Mouse (Mus musculus): ENCODE results near the gene Selp. TPM values are rescaled to one million over a fixed set of nuclear protein-coding genes. Genes with fewer than 3 reads are reported as not detected.

Gene Selp
- total RNA-seq (2021): 1 to 10 TPM in 1 of 2 experiments, under 1 TPM in 1; 0.31 to 1.1 TPM
- long read RNA-seq, experiment 1: 0 reads
- long read RNA-seq, experiment 2, partial matches to known transcripts: 0 of 2 reads
- long read RNA-seq, experiment 2, other reads (novel, unspliced or antisense): 0 of 2 reads

DNA sequence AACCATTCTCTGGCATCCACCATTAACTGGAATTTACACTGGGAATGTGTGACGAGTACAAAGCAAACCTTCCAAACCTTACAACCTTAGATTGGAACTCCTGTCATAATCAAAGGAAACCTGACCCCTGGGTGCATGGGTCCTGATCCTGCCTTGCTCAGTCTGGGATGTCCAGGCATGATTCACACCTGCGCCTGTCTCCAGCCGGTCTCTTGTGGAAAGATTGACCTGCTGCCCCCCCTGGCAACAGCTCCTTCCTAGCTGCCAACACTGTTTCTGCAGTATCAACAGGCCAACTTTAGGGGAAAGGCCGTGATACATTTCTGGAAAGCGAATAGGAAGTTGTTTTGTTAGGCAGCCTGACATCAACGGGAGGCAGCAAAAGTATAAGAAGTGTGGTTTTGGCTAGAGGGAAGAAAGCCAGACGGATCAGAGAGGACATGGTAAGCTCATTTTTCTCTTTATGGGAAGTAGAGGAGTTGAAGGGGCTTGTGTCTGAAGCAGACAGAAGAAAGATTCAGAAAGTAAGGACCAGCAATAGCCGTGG lies at the start of gene Selp:
Selp (plus strand) TSS at position 318 of the 547 bp plus-strand sequence.
- intact Hi-C loops (cut with DNase I; ENCODE audit: low total_unique reads): no loop called here
- DNase-seq: no peak

- no peak for DNase-seq
- intact Hi-C loops (cut with DNase I; ENCODE audit: low total_unique reads): no loop called here
Observed at GRCm38 (mm10) chr1:164069261-164069660, 45.8 kb upstream of the Selp start.

DNA sequence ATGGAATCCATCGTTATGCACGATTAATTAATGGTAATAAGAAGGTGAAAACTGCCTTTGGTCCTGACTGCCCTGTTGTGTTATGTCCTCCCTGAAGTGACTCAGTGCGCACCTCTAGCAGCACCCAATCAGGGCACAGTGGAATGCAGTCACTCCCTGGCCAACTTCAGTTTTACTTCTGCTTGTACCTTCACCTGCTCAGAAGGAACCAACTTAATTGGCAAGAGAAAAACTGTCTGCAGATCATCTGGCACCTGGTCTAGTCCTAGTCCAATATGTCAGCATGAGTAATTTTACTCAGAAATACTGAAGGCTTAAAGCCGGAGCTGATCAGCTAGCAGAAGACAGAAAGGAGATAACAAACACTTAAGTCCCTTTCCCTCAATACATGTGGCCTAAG lies 44.6 kb upstream of the Selp start:
- no peak for DNase-seq
- intact Hi-C loops (cut with DNase I; ENCODE audit: low total_unique reads): no loop called here

DNA sequence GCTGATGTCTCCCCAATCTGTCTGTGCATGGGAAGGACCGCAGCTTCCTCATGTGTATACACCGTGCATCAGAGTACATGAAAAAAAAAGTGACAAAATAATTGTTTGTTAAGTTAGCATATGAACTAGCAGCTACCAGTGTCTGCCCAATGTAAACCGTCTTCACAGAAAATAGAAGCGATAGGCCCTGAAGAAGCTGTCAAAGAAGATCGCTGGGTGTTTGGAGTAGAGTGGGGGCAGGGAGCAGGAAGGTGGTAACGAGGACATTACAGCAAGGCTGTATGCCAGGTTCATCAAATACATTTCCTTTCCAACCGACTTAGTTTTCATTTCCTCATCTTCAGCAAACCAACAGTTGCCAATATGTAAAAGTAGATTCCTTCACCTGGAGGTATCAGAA lies 44.0 kb upstream of the Selp start:
- intact Hi-C loops (cut with DNase I; ENCODE audit: low total_unique reads): no loop called here

DNA sequence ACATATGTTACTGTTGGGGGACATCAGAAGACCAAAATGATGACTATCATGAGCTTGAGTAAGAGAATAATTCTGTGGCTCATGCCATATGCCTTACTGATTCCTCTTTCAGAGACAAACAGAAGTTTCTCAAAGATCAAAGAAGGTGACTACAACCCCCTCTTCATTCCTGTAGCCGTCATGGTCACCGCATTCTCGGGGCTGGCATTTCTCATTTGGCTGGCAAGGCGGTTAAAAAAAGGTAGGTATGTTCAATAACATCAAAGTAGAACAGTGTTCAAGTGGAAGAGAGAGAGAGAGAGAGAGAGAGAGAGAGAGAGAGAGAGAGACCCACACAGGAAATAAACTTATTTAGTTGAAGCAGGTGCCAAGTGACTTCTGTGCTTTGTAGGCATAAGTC lies 43.1 kb upstream of the Selp start:
- no peak for DNase-seq
- intact Hi-C loops (cut with DNase I; ENCODE audit: low total_unique reads): no loop called here

More for the DNA sequence above, 44.0 kb upstream of the Selp start:
- DNase-seq: no peak

- intact Hi-C loops (cut with DNase I; ENCODE audit: low total_unique reads): no loop called here
- no peak for DNase-seq
Observed at GRCm38 (mm10) chr1:164073091-164073490, 42.0 kb upstream of the Selp start.

DNA sequence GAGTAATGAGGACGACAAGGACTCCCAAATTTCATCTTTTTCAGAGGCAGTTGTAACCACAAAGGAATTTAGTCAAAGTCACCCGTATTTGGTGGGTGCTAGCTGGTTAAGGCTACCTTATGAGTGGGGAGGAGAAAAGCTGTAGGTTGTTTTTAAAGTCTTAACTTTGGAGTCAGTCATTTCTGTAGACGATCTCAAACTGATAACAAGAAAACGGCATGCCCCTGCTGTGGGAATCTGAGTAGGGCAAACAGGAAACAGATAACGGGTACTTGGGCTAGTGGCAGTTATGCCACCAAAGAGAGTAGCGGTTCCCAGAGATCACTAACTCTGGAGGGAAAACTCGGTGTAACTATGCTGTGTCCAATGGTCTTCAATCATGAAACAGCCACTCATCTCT lies 41.3 kb upstream of the Selp start:
- DNase-seq: no peak
- intact Hi-C loops (cut with DNase I; ENCODE audit: low total_unique reads): no loop called here

- DNase-seq: no peak
- intact Hi-C loops (cut with DNase I; ENCODE audit: low total_unique reads): no loop called here
Observed at GRCm38 (mm10) chr1:164074606-164075140, 40.4 kb upstream of the Selp start.

DNA sequence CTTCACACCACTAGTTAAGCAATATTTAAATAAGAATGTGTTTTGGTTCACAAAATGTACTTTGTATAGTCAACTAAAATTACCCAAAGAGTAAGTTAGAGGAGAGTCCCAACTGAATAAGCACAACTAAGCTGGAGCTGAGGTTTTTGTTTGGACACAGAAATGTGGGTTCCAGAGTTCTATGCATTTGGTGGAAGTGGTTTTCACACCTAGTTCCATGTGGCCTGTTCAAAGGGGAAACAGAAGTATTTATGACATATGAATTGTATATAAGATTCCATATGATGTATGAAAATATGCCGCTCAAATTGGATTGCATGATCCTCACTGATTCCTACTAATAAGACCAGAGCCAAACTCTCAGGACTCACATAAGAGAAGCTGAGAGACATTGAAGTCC lies 39.6 kb upstream of the Selp start:
- intact Hi-C loops (cut with DNase I; ENCODE audit: low total_unique reads): no loop called here
- DNase-seq: no peak

DNA sequence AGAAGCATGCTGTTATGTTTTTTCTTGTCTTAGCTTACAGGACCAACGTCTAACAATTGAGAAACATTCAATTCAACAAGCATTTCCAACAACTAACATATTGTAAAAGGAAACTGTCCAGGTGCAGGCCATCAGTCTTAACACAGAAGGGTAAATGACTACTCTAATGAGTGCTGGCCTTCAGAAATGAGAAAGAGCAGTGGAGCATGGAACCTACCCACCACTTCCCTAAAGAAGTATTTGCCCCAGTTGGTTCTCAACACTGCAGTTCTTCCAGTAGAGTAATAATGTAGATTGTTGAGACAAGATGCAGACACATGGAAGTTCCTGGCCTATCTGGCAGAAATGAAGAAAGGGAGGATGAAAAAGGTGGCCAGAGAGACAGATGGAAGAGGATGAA lies 38.6 kb upstream of the Selp start:
- no peak for DNase-seq
- intact Hi-C loops (cut with DNase I; ENCODE audit: low total_unique reads): no loop called here

DNA sequence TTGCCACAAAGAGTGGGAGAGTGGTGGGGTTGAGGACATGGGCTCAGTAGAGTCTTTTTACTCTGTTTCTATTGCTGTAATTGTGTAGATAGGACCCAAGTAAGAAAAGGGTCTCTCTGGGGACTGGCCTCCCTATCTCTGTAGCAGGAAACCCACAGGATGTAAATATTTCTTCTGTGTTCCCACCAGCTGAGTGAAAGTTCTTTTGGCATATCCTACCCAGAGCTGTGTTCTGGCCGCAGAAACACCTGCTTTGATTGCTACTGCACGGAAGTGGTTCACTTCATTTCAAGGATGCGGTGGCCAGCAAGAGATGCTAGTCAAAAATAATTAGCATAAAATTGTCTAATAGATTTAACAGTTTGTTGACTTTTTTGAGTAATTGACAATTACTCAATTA lies 38.0 kb upstream of the Selp start:
- intact Hi-C loops (cut with DNase I; ENCODE audit: low total_unique reads): no loop called here
- no peak for DNase-seq

- intact Hi-C loops (cut with DNase I; ENCODE audit: low total_unique reads): no loop called here
Observed at GRCm38 (mm10) chr1:164078323-164078741, 36.7 kb upstream of the Selp start.

GRCm38 (mm10) chr1:164079091-164079490 lies 36.0 kb upstream of the Selp start:
- no peak for DNase-seq
- intact Hi-C loops (cut with DNase I; ENCODE audit: low total_unique reads): no loop called here

More at GRCm38 (mm10) chr1:164078323-164078741, 36.7 kb upstream of the Selp start:
- DNase-seq: no peak

DNA sequence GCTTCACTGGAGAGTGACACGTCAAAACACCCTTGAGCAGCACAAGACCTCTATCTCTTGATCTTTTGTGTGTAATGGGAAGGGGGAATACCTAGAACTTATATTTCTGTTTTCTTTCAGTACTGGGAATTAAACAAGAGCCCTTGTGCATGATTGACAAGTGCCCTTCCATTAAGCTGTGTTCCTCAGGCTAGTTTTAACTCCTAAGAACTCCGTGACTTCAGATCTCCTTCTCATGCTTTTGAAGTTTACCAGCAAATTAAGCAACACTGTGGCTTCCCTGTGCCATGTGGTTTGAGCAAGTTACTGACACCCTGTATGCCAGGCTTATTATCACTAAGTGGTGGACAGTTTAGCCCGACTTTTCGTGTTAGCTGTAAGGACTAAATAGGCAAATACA lies 32.0 kb upstream of the Selp start:
- no peak for DNase-seq
- intact Hi-C loops (cut with DNase I; ENCODE audit: low total_unique reads): no loop called here

DNA sequence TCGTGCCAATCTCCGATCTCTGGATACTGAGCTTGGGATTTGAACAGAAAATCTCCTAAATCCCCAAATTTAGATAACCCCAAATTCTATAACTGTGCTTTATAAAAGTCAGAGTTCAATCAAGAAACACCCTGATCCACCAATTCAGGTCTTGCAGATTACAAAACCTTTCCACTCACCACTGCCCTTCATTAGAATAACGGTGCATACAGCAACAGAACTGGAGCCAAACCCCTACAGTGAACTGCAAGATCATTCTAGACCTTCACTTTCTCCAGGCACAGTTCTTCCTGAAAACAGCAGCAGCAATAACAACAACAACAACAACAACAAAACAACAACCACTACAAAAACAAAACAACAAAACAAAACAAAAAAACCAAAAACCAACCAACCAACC lies 28.3 kb upstream of the Selp start:
- no peak for DNase-seq
- intact Hi-C loops (cut with DNase I; ENCODE audit: low total_unique reads): no loop called here

DNA sequence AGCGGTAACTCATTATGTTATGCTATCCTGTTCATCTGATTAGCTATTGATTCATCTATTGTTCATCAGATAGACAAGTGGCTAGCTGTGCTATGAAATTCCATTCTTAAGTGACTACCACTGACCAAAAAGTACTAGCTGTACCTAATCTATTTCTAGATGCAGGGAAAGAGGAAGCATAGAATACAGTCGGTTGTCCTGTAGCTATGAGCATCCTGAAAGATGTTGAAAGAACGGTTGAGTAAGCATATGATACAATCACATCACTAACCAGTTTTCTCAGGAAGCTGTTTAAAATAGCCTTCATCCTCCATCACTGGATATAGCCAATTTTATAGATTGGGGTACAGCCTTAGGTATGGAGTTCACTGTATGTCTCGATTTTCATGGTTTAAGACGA lies 27.2 kb upstream of the Selp start:
- no peak for DNase-seq
- intact Hi-C loops (cut with DNase I; ENCODE audit: low total_unique reads): no loop called here

DNA sequence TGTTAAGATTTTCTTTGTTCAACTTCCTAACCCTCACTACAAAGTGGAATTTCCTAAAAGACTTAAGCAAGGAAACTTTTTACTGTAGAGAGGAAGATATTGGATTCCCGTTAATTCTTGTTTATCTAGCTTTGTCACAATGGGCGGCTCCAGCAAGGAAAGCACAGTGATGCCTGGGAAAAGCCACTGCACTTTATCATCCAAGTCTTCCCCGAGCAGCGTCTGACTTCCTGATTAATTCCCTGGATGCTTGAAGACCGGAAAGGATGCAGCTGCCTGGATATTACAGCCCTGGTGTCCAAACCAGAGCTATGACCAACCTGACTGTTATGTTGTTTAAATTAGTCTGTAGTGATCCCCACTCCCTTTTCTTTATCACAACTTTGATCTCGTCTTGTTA lies 18.3 kb upstream of the Selp start:
- intact Hi-C loops (cut with DNase I; ENCODE audit: low total_unique reads): no loop called here

DNA sequence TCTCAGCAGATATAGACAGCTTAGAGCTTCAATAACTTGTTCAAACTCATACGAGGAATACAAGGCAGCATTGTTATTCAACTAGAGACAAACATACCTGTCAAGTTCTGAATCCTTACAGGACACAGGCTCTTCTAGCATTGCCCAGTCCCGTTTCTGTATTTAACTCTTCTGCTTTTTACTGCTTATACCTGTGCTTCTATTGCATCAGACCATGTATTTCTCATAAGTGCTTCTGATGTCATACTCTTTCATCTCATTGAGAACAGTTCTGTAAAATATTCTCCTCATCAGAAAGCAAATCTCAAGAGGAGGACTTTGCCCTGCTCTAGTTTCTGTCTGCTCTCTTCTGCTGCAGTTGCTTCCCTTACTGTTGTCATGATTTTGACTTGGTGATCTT lies 17.2 kb upstream of the Selp start:
- no peak for DNase-seq
- intact Hi-C loops (cut with DNase I; ENCODE audit: low total_unique reads): no loop called here

More for the DNA sequence above, 18.3 kb upstream of the Selp start:
- no peak for DNase-seq

DNA sequence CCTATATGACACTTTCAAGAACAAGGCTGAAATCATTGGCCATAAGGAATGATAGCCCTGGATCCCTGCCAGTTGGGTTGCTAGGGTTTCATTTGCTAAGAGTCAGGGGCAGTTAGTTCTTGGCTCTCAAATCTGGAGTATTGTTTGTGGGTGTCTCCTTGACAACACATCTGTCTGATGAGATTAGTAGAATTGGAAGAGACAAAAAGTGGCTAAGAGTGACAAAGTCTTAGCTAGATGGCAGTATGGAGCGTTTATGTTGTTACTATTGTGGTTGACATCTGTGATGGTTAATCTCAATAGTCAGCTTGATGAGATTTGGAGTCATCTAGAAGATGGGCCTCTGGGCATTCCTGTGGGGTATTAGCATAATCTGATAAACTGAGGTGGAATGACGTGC lies 16.7 kb upstream of the Selp start:
- intact Hi-C loops (cut with DNase I; ENCODE audit: low total_unique reads): no loop called here
- DNase-seq: no peak

DNA sequence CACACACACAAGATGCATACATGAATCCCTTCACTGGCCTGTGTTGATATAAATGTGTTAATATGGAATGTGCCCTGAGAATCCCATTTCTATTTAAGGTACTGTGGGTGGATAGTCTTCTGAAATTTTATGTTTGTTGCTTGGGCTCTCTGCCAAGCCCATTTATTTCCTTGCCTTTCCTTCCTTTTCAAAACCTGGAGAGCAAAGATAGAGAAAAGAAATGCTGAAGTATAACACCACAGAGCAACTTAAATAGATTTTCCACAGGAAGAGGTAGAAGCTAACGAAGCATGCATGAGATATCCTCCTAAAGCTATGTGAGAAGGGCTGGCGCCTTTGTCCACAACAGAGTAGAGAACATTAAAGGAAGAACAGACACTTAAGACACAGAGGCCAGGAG lies 5.3 kb upstream of the Selp start:
- intact Hi-C loops (cut with DNase I; ENCODE audit: low total_unique reads): no loop called here
- no peak for DNase-seq

DNA sequence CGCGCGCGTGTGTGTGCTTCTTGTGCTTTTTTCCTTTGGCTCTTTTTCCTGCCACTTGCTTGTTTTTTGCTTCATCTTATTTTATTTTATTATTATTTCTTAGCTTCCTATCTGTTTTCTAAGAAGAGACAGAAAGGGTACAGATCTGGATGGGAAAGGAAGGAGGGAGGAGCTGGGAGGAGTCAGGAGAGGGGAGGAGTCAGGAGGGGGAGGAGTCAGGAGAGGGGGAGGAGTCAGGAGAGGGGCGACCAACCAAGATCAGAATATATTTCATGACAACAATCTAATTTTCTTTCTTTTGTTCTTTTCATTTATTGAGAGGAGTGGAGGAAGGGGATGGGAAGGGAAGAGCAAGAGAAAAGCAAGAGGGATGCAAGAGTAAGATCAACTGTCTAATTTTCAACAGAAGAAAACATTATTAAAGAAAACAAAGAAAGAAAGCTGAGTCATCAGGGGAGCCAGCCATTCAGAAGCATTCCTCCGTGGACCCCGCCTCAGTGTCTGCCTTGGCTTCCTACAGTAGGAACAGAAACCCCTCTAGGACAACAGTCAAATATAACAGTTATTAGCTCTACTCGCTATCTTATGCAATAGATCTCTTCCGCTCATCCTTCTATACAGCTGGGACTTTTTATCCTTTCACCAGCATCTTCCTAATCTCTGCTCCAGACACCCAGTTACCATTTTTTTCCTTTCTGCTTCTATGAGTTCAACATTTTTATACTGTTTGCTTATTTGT lies 4.3 kb upstream of the Selp start:
- no peak for DNase-seq
- intact Hi-C loops (cut with DNase I; ENCODE audit: low total_unique reads): no loop called here

All from gastrocnemius, postnatal 14 days (tissue).